Mouse (Mus musculus) thymus, postnatal 36 days (tissue): ENCODE measurements around the gene Ly6g.
"Not testable (repeated sequence)": the region's sequence is repeated elsewhere in the genome, so short reads cannot be mapped to it uniquely, and the experiment has no call there.

ENCODE experiments used
- DNase-seq, 2 experiments: peaks; one replicate each; pipeline ENCODE4 v3.0.0; 2022; ENCODE audit warnings: mixed read lengths in 2 of 2

Ly6g gene

DNA sequence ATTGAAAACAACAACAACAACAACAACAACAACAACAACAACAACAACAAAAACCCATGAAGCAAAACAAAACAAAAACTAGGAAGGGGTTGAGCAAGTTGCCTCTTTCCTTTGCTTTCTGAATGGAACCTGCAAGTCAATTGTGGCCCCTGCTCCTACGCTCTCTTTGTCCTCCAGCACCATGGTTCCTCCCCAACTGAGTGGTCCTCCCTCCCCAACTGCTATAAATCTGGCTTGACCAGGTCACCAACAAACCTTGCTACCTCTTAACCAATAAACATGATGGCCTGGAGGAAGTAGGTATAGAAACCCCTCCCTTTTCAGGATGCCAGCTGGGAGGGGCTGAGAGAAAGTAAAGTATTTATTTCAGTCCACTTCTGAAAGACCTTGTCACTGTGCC lies at the start of gene Ly6g:
Ly6g (plus strand) TSS at position 301 of the 400 bp plus-strand sequence.
- DNase-seq: no peak

DNA sequence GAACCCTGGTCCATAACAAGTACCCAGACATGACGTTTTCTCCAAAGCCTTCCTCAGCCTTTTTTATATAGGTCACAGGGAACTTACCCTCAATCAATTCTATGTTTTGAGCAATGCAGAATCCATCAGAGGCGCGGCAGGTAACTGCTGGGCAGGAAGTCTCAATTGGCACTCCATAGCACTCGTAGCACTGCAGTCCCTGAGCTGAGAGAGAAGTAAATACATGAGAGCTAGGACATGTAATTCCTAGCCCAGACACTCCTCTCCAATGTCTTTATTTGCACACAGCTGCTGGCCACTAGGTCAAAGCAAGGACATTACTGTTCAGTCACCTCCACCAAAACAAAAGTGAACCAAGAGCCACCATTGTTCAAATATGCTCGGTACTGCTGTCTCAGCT lies 44.6 kb upstream of the Ly6g start:
- not testable (repeated sequence) for DNase-seq

DNA sequence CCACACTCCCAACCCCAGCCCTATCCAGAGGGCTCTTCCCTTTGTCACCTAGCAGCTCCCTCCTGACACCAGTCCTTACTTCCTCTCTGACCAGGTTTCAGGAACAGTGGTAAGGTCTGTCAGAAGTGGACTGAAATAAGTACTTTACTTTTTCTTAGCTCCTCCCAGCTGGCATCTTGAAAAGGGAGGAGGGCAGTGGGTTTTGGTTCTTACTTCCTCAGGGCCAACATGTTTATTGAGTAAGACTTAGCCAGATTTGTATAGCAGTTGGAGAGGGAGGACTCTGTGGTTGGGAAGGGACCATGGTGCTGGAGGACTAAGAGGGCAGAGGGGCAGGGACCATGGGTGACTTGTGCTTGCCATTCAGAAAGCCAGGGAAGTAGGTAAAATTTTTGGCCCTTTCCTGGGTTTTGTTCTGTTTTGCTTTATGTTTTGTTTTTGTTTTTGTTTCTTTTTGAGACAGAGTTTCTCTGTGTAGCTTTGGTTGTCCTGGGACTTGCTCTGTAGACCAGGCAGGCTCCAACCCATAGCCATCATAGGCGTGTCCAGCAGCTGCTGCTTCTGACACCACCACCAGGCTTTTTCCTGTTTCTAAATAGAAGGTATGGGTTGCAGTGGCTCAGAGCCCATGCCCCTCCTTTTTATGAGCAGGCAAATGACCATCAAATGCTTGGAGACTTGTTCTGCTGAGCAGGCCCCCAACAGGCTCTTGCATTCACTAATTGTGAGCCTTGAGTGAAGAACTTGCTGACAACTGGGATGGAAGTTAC lies 43.0 kb upstream of the Ly6g start, which contains the start of gene Ly6c2:
Ly6c2 (minus strand) TSS at position 110 of the 770 bp plus-strand sequence.
- not testable (repeated sequence) for DNase-seq

DNA sequence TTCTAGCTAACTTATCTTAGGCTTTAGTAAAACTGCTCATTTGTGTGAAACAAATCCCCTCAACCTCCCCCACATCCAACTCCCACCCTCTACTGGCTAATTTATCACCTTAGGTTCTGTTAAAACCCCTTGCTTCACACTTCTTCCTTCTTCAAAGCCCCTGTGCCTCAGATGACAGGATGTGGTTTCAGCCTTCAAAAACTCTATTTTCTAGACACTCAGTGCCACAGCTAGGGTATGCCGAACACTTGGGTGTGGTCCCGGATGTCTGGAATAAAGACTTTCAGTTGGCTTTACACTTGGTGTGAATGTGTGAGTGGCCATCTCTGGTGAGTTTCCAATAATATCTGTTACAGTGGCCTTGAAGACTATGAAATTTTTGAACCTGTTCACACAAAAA lies 38.5 kb upstream of the Ly6g start:
- peak; percentile 63 to 73 for DNase-seq

DNA sequence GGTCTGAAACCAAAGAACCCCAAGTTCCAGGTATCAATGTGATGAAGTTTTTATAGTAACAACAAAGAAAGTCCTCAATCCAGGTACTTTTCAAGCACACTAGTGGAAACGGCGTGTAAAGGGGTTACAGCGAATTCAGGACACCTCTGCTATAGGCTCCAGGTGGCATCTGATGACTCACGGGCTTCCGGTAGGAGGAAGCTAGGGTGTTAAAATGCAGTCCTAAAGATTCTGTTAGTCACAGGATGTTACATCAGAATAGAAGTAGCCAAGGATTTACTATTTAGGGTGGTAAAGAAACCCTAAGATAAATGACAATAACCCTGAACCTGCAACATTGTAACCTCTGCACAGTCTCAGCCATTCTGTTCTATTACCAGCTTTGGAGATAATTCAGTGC lies 37.6 kb upstream of the Ly6g start:
- DNase-seq: peak in 1 of 2 experiments; percentile 41

DNA sequence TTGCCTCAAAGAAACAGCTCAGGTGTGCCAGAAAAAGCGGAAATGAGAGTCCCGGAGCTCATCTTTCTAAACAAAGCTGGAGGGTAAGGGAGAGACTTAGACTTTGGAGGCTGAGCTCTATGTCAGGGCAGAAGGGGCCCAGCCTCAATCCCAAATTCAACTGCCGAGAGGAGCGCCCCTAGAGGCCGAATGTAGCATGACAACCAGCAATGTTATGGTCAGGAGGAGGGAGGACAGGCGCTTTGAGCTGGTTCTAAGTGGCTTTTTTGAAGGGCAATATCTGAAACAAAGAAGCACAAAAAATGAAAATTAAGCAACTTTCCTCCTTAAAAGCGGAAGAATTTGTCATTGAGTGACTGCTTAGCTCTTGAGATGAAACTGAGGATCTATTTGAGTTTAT lies 36.3 kb upstream of the Ly6g start:
- DNase-seq: peak; percentile 68 to 74

DNA sequence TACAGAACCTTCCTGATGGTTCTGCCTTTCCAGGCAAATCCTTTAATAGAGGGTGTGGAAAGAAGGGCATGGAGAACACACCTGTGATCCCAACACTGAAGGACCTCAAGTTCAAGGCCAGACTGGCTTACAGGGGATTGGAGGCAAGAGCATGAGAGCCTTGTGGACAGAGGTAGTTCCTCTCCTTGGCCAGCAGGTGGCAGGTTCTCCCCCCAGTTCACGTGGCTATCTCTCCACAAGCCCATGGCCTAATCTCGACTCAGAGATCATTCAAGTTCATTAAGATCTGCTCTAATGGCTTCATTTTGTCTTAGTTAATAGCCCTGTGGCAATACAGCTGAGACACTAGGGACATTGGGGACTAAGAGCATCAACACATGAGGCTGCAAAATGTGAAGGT lies 35.0 kb upstream of the Ly6g start:
- DNase-seq: peak; percentile 63 to 64

DNA sequence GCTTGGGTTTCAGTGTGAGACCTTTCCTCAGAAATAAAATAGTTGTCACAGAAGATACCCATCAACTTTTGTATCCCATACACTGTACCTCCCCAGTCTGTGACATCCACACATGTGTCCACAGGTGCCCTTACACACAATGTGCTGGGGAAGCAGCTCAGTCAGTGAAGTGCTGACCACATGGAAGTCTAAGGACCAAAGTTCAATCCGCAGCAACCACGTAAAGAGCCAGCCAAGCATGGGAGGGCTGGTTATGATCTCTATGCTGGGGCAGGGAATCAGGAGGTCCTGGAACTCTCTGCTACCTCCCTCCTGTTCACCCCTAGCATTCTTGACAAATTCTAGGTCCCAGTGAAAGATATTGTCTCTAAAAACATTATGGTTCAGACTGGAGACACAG lies 22.7 kb upstream of the Ly6g start:
- DNase-seq: not testable (repeated sequence)

DNA sequence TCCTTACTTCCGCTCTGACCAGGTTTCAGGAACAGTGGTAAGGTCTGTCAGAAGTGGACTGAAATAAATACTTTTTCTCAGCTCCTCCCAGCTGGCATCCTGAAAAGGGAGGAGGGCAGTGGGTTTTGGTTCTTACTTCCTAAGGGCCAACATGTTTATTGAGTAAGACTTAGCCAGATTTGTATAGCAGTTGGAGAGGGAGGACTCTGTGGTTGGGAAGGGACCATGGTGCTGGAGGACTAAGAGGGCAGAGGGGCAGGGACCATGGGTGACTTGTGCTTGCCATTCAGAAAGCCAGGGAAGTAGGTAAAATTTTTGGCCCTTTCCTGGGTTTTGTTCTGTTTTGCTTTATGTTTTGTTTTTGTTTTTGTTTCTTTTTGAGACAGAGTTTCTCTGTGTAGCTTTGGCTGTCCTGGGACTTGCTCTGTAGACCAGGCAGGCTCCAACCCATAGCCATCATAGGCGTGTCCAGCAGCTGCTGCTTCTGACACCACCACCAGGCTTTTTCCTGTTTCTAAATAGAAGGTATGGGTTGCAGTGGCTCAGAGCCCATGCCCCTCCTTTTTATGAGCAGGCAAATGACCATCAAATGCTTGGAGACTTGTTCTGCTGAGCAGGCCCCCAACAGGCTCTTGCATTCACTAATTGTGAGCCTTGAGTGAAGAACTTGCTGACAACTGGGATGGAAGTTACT lies 19.8 kb upstream of the Ly6g start:
- DNase-seq: not testable (repeated sequence)

DNA sequence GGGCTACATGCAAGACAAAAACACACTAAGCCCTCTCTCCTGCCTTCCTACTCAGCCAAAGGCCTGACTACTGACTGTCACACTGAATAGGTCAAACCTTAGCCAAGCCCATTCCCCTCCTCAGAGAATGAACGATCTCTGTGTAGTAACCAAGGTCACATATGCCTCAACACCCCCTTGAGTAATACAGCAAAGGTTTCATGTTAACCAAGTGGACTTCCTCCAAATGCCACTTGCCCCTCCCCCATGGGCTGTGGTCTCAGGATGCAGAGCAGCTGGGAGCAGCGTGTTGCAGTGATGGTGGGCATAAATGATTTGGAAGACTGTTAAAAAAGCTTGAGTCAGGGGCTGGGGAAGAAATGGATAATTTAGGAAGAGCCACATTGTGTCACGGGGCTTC lies 17.3 kb upstream of the Ly6g start:
- not testable (repeated sequence) for DNase-seq

DNA sequence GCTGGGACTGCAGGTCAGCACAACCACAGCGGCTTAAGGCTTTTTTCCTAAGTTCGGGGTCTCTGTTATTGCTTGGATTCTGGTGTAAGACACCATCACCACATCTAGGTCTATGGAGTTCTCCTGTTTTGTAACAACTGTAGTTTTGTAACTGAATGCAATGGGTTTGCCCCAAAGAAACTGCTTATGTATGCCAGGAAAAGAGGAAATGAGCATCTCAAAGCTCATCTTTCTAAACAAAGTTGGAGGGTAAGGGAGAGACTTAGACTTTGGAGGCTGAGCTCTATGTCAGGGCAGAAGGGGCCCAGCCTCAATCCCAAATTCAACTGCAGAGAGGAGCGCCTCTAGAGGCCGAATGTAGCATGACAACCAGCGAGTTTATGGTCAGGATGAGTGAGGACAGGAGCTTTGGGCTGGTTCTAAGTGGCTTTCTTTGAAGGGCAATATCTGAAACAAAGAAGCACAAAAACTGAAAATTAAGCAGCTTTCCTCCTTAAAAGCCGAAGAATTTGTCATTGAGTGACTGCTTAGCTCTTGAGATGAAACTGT lies 13.2 kb upstream of the Ly6g start:
- DNase-seq: peak; percentile 64 to 65

DNA sequence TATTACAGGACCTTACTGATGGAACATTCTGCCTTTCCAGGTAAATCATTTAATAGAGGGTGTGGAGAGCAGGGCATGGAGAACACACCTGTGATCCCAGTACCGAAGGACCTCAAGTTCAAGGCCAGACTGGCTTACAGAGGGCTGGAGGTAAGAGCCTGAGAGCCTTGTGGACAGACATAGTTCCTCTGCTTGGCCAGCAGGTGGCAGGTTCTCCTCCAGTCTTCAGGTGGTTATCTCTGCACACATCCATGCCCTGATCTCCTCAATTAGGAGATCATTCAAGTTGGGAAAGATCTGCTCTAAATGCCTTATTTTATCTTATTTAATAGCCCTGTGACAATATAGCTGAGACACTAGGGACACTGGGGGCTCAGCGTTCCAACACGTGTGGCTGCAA lies 11.3 kb upstream of the Ly6g start:
- peak; percentile 30 to 36 for DNase-seq

DNA sequence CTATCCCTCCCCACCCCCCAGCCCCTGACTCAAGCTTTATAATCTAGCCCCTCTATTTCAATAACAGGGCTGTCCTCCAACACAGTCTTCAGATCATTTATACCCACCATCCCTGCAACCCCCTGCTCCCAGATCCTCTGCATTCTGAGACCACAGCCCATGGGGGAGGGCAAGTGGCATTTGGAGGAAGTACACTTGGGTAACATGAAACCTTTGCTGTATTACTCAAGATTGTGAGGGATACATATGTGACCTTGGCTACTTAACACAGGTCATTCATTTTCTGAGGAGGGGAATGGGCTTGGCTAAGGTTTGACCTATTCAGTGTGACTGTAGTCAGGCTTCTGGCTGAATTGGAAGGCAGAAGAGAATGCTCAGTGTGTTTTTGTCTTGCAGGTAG lies 2.0 kb upstream of the Ly6g start:
- DNase-seq: no peak

DNA sequence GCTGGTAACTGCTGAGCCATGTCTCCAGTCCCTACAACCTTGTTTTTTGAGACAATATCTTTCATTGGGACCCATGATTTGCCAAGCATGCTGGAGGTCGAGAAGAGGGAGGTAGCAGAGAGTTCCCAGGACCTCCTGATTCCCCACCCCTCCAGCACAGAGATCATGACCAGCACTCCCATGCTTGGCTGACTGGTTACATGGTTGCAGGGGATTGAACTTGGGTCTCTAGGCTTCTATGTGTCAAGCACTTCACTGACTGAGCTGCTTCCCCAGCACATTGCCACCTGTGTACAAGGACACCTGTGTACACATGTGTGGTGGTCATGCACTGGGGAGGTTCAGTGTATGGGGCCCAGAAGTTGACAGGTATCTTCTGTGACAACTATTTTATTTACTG lies 2.6 kb downstream of the Ly6g start:
- no peak for DNase-seq

DNA sequence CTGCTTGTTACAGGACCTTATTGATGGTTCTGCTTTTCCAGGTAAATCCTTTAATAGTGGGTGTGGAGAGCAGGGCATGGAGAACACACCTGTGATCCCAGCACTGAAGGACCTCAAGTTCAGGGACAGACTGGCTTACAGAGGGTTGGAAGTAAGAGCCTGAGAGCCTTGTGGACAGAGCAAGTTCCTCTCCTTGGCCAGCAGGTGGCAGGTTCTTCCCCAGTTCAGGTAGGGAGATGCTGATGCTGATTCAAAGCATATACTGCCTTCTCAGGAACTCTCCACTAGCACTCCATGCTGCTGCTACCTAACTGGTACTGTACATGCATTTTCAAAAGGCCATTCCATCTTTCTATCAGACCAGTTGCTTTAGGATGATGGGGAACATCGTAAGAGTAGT lies 20.5 kb downstream of the Ly6g start:
- peak; percentile 42 to 49 for DNase-seq

DNA sequence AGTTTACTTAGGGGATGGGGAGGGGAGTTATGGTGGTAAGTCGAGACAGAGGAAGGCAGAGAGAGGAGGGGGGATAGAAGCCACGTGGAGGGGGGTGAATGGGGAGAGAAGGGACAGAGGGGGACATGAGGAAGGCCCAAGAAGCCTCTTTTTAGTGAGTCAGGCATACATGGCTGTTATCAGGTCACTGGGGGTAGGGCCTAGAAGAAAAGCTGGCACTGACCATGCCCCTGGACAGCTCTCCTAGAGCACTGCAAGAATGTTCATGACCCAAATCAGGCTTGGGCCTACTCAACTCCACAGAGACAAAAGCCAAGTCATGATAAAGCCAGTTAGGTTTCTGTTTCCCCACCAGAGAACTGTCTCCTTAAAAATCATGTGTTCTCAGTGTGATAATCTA lies 31.3 kb downstream of the Ly6g start:
- no peak for DNase-seq

DNA sequence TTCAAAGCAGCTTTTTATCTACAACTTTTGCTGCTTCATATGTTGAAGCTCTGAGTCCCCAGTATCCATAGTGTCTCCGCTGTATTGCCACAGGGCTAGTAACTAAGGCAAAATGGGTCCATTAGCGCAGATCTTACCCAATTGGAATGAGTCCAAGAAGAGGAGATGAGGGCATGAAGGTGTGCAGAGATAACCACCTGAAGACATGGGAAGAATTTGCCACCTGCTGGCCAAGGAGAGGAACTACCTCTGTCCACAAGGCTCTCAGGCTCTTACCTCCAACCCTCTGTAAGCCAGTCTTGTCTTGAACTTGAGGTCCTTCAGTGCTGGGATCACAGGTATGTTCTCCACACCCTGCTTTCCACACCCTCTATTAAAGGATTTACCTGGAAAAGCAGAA lies 34.1 kb downstream of the Ly6g start:
- DNase-seq: peak; percentile 23 to 25

DNA sequence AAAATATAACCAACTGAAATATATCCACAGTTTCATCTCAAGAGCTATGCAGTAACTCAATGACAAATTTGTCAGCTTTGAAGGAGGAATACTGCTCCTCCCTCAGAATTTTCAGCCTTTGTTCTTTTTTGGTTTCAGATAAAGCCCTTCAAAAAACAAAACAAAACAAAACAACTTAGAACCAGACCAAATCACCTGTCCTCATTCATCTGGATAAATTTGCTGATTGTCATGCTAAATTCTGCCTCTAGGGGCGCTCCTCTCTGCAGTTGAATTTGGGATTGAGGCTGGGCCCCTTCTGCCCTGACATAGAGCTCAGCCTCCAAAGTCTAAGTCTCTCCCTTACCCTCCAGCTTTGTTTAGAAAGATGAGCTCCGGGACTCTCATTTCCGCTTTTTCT lies 35.5 kb downstream of the Ly6g start:
- peak in 1 of 2 experiments; percentile 16 for DNase-seq
